Mouse (Mus musculus): ENCODE data around the gene Kif26b.

Gene Kif26b

GRCm38 (mm10) chr1:178912936-178913716 lies 384.2 kb downstream of the Kif26b start:
- DNase-seq (ENCODE audit: low read depth, low spot score): no peak

GRCm38 (mm10) chr1:178915056-178915455 lies 386.1 kb downstream of the Kif26b start:
- no peak for DNase-seq (ENCODE audit: low read depth, low spot score)

- DNase-seq (ENCODE audit: low read depth, low spot score): no peak
Measured at GRCm38 (mm10) chr1:178917194-178917902, 388.4 kb downstream of the Kif26b start.

GRCm38 (mm10) chr1:178924492-178925183 lies 395.7 kb downstream of the Kif26b start:
- DNase-seq (ENCODE audit: low read depth, low spot score): no peak

GRCm38 (mm10) chr1:178929531-178929930 lies 400.6 kb downstream of the Kif26b start:
- no peak for DNase-seq (ENCODE audit: low read depth, low spot score)

GRCm38 (mm10) chr1:178933953-178934637 lies 405.2 kb downstream of the Kif26b start:
- peak; percentile 50 for DNase-seq (ENCODE audit: low read depth, low spot score)

- peak; percentile 42 for DNase-seq (ENCODE audit: low read depth, low spot score)
Measured at GRCm38 (mm10) chr1:178936457-178936856, 407.5 kb downstream of the Kif26b start.

- DNase-seq (ENCODE audit: low read depth, low spot score): no peak
Measured at GRCm38 (mm10) chr1:178936976-178937375, 408.1 kb downstream of the Kif26b start.

- no peak for DNase-seq (ENCODE audit: low read depth, low spot score)
Measured at GRCm38 (mm10) chr1:178940353-178940752, 411.4 kb downstream of the Kif26b start.

- DNase-seq (ENCODE audit: low read depth, low spot score): no peak
Measured at GRCm38 (mm10) chr1:178942251-178942963, 413.5 kb downstream of the Kif26b start.

- DNase-seq (ENCODE audit: low read depth, low spot score): no peak
Measured at GRCm38 (mm10) chr1:178952910-178953309, 424.0 kb downstream of the Kif26b start.

GRCm38 (mm10) chr1:178958641-178959040 lies 429.7 kb downstream of the Kif26b start:
- DNase-seq (ENCODE audit: low read depth, low spot score): no peak

- DNase-seq (ENCODE audit: low read depth, low spot score): peak; percentile 45
Measured at GRCm38 (mm10) chr1:178960015-178960559, 431.2 kb downstream of the Kif26b start.

GRCm38 (mm10) chr1:178961661-178962060 lies 432.7 kb downstream of the Kif26b start:
- DNase-seq (ENCODE audit: low read depth, low spot score): no peak

GRCm38 (mm10) chr1:178972055-178972454 lies 443.1 kb downstream of the Kif26b start:
- no peak for DNase-seq (ENCODE audit: low read depth, low spot score)

- no peak for DNase-seq (ENCODE audit: low read depth, low spot score)
Measured at GRCm38 (mm10) chr1:178978617-178979245, 449.8 kb downstream of the Kif26b start.

GRCm38 (mm10) chr1:178980185-178980584 lies 451.3 kb downstream of the Kif26b start:
- no peak for DNase-seq (ENCODE audit: low read depth, low spot score)

GRCm38 (mm10) chr1:178981641-178982040 lies 452.7 kb downstream of the Kif26b start:
- no peak for DNase-seq (ENCODE audit: low read depth, low spot score)

GRCm38 (mm10) chr1:178988176-178988575 lies 459.3 kb downstream of the Kif26b start:
- no peak for DNase-seq (ENCODE audit: low read depth, low spot score)

Data from skeletal muscle tissue, adult 2 months (tissue).